Mouse (Mus musculus) embryonic facial prominence, embryonic 14.5 days (tissue): ENCODE measurements around the gene Asb11. TPM values are rescaled to one million over a fixed set of nuclear protein-coding genes. Genes with fewer than 3 reads are reported as not detected.

ENCODE experiments used
- ATAC-seq: fragments of 200-750 bp; cut with Nextera tagmentation; 2 replicates; pipeline ENCODE4 v1.8.0; 2017; ENCODE audit warnings: low read depth, moderate number of reproducible peaks, moderate TSS enrichment
- DNase-seq: peaks from one replicate; pipeline ENCODE4 v3.0.0-alpha.2; 2015; ENCODE audit warnings: low spot score
- H3K27ac ChIP-seq: fragments of 300-500 bp; sonication (generic); replicated peaks from 2 replicates; pipeline ENCODE4 v1.5.1; 2014; ENCODE audit warnings: low read depth, mild to moderate bottlenecking, low read length, moderate library complexity
- H3K27me3 ChIP-seq: fragments of 300-500 bp; sonication (generic); replicated peaks from 2 replicates; pipeline ENCODE4 v1.6.1; 2014; ENCODE audit warnings: low read length; ENCODE audit not compliant: control insufficient read depth, insufficient read depth
- H3K36me3 ChIP-seq: fragments of 300-500 bp; sonication (generic); 2 replicates; pipeline ENCODE4 v1.6.1; 2014; ENCODE audit warnings: low read length, mixed read lengths; ENCODE audit not compliant: control insufficient read depth, insufficient read depth
- H3K4me1 ChIP-seq: fragments of 300-500 bp; sonication (generic); 2 replicates; pipeline ENCODE4 v1.6.1; 2014; ENCODE audit warnings: antibody characterized with exemption, low read length; ENCODE audit not compliant: control insufficient read depth, insufficient read depth
- H3K4me2 ChIP-seq: fragments of 300-500 bp; sonication (generic); 2 replicates; pipeline ENCODE4 v1.6.1; 2014; ENCODE audit warnings: low read depth, mild to moderate bottlenecking, low read length, moderate library complexity, mixed read lengths
- H3K4me3 ChIP-seq: fragments of 300-500 bp; sonication (generic); 2 replicates; pipeline ENCODE4 v1.5.1; 2014; ENCODE audit warnings: low read depth, mild to moderate bottlenecking, low read length
- H3K9ac ChIP-seq: fragments of 300-500 bp; sonication (generic); 2 replicates; pipeline ENCODE4 v1.6.1; 2014; ENCODE audit warnings: low read depth, mild to moderate bottlenecking, low read length, moderate library complexity, mixed read lengths
- H3K9me3 ChIP-seq: fragments of 300-500 bp; sonication (generic); 2 replicates; pipeline ENCODE4 v1.6.1; 2016; ENCODE audit warnings: low read length; ENCODE audit not compliant: control insufficient read depth
- WGBS: fragments of 180-500 bp; shearing (Covaris S2); extraction: QIAGEN DNeasy Blood & Tissue Kit; methylation state at CpG from one replicate; pipeline ENCODE4 v1.1.7; 2014; 5-methylcytosine and 5-hydroxymethylcytosine counted together
- polyA plus RNA-seq: library from polyadenylated mRNA; unstranded; fragments of >200 nt; fragmentation: Nextera tagmentation; extraction: Ambion mirVana; gene quantifications from 2 replicates; pipeline ENCODE4 v1.2.1, GENCODE M21; 2014

The Asb11 gene
- polyA plus RNA-seq, 1 experiment from 2014 or later = 0.51 TPM

- DNase-seq = no peak
- H3K9me3 ChIP-seq = no peaks in the 10 kb centered on the region
Measured at GRCm38 (mm10) chrX:164431541-164431940, 5.3 kb upstream of the Asb11 start.

GRCm38 (mm10) chrX:164432682-164433081 is 4.1 kb upstream of the Asb11 start:
- H3K9ac ChIP-seq = no peak overlapping the region
- 0 out of 2 replicates have a peak, but pooled peaks cover 34% of the 10 kb centered on the region for H3K36me3 ChIP-seq
- no peaks in the 10 kb centered on the region for H3K9me3 ChIP-seq
- ATAC-seq = no peak
- H3K27ac ChIP-seq = no peak overlapping the region
- 96% methylated on average over 9 of the region's 9 CpGs for WGBS
- DNase-seq = no peak
- H3K4me3 ChIP-seq = no peak overlapping the region
- no peaks in the 10 kb centered on the region for H3K4me1 ChIP-seq
- H3K27me3 ChIP-seq = no peaks in the 10 kb centered on the region; the same call in 1 of the 2 replicates
- H3K4me2 ChIP-seq = no peak overlapping the region

More at GRCm38 (mm10) chrX:164431541-164431940, 5.3 kb upstream of the Asb11 start:
- 0 out of 2 replicates have a peak, but pooled peaks cover 34% of the 10 kb centered on the region for H3K36me3 ChIP-seq
- 94% methylated on average over 6 of the region's 6 CpGs for WGBS
- no peak overlapping the region for H3K9ac ChIP-seq
- H3K4me3 ChIP-seq = no peak overlapping the region
- H3K4me2 ChIP-seq = no peak overlapping the region
- H3K27ac ChIP-seq = no peak overlapping the region
- ATAC-seq = no peak
- H3K27me3 ChIP-seq = no peaks in the 10 kb centered on the region; the same call in 1 of the 2 replicates
- H3K4me1 ChIP-seq = no peaks in the 10 kb centered on the region

- no peak overlapping the region for H3K4me2 ChIP-seq
- DNase-seq (no peak), ATAC-seq (no peak)
- 88% methylated on average over 7 of the region's 7 CpGs for WGBS
- H3K27ac ChIP-seq = no peak overlapping the region
- H3K27me3 ChIP-seq = peaks cover 9% of the 10 kb centered on the region; the same call in 1 of the 2 replicates
- H3K4me1 ChIP-seq = no peaks in the 10 kb centered on the region
- no peak overlapping the region for H3K4me3 ChIP-seq
- no peak overlapping the region for H3K9ac ChIP-seq
- H3K9me3 ChIP-seq = no peaks in the 10 kb centered on the region
- H3K36me3 ChIP-seq = no peaks in the 10 kb centered on the region
Measured at GRCm38 (mm10) chrX:164439462-164439861, 2.7 kb downstream of the Asb11 start.

- Histone ChIP-seq H3K9ac (no peak overlapping the region), H3K9me3 (no peaks in the 10 kb centered on the region), H3K4me1 (no peaks in the 10 kb centered on the region), H3K27me3 (peaks cover 11% of the 10 kb centered on the region; the same call in 1 of the 2 replicates), H3K4me3 (no peak overlapping the region), H3K36me3 (no peaks in the 10 kb centered on the region), H3K27ac (no peak overlapping the region), H3K4me2 (no peak overlapping the region)
- DNase-seq (peak; percentile 48), ATAC-seq (no peak)
- WGBS = 57% methylated on average over 2 of the region's 2 CpGs
Measured at GRCm38 (mm10) chrX:164440140-164440539, 3.3 kb downstream of the Asb11 start.

- no peak for DNase-seq
- H3K4me1 ChIP-seq = no peaks in the 10 kb centered on the region
- H3K27me3 ChIP-seq = peaks cover 14% of the 10 kb centered on the region; the same call in 1 of the 2 replicates
- no peak overlapping the region for H3K9ac ChIP-seq
- H3K27ac ChIP-seq = no peak overlapping the region
- no peak overlapping the region for H3K4me2 ChIP-seq
- ATAC-seq = no peak
- 78% methylated on average over 3 of the region's 3 CpGs for WGBS
- no peak overlapping the region for H3K4me3 ChIP-seq
- H3K36me3 ChIP-seq = no peaks in the 10 kb centered on the region
- H3K9me3 ChIP-seq = no peaks in the 10 kb centered on the region
Measured at GRCm38 (mm10) chrX:164440703-164441102, 3.9 kb downstream of the Asb11 start.

- H3K27ac ChIP-seq = no peak overlapping the region
- no peak for ATAC-seq
- DNase-seq = no peak
- 84% methylated on average over 3 of the region's 3 CpGs for WGBS
- H3K27me3 ChIP-seq = peaks cover 14% of the 10 kb centered on the region; the same call in 1 of the 2 replicates
- H3K36me3 ChIP-seq = no peaks in the 10 kb centered on the region
- no peak overlapping the region for H3K4me3 ChIP-seq
- H3K9me3 ChIP-seq = no peaks in the 10 kb centered on the region
- no peak overlapping the region for H3K9ac ChIP-seq
- no peak overlapping the region for H3K4me2 ChIP-seq
- H3K4me1 ChIP-seq = no peaks in the 10 kb centered on the region
Measured at GRCm38 (mm10) chrX:164441306-164441705, 4.5 kb downstream of the Asb11 start.

- no peak for ATAC-seq
- H3K9me3 ChIP-seq = no peaks in the 10 kb centered on the region
- WGBS = 87% methylated on average over 12 of the region's 12 CpGs
Measured at GRCm38 (mm10) chrX:164445601-164446000, 8.8 kb downstream of the Asb11 start.

GRCm38 (mm10) chrX:164446106-164446551 is 9.3 kb downstream of the Asb11 start:
- DNase-seq (no peak), ATAC-seq (no peak)
- Histone ChIP-seq H3K9ac (no peak overlapping the region), H3K9me3 (no peaks in the 10 kb centered on the region), H3K4me3 (no peak overlapping the region), H3K27me3 (peaks cover 11% of the 10 kb centered on the region; the same call in 1 of the 2 replicates), H3K36me3 (no peaks in the 10 kb centered on the region), H3K27ac (no peak overlapping the region), H3K4me1 (no peaks in the 10 kb centered on the region), H3K4me2 (no peak overlapping the region)
- WGBS = 73% methylated on average over 10 of the region's 10 CpGs

More at GRCm38 (mm10) chrX:164445601-164446000, 8.8 kb downstream of the Asb11 start:
- no peak for DNase-seq
- peaks cover 11% of the 10 kb centered on the region; the same call in 1 of the 2 replicates for H3K27me3 ChIP-seq
- no peak overlapping the region for H3K4me3 ChIP-seq
- no peaks in the 10 kb centered on the region for H3K4me1 ChIP-seq
- no peak overlapping the region for H3K27ac ChIP-seq
- no peak overlapping the region for H3K9ac ChIP-seq
- no peak overlapping the region for H3K4me2 ChIP-seq
- no peaks in the 10 kb centered on the region for H3K36me3 ChIP-seq
